Mouse (Mus musculus): ENCODE data around the gene Susd4.

Gene Susd4

GRCm38 (mm10) chr1:182763716-182764461 is at the start of gene Susd4:
Susd4 (plus strand) TSS chr1:182763860.
- DNase-seq (ENCODE audit: low spot score) = peak; percentile 38

- DNase-seq (ENCODE audit: low spot score) = no peak
Observed at GRCm38 (mm10) chr1:182714236-182714935, 49.3 kb upstream of the Susd4 start.

GRCm38 (mm10) chr1:182727541-182727940 is 36.1 kb upstream of the Susd4 start:
- no peak for DNase-seq (ENCODE audit: low spot score)

- DNase-seq (ENCODE audit: low spot score) = no peak
Observed at GRCm38 (mm10) chr1:182729002-182729401, 34.7 kb upstream of the Susd4 start.

DNA sequence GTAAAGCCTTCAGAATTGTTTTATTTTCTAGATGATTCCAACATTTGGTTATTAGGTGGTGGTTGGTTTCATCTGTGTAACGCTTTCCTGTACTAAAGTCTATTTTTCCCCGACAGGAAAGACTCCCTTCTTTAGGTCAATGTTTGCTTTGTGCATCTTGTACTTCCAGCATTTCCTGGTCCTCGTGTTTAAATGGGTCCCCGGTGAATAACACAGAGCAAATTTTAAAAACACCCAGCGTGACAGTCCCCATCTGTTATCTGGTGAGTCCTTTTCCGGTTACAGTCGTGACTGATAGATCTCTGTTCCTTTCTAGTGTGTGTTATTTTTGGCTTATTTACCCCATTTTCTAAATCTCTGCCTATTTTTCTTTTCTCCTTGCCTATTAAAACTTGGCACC is 31.0 kb upstream of the Susd4 start:
- DNase-seq (ENCODE audit: low spot score) = no peak

GRCm38 (mm10) chr1:182735891-182736290 is 27.8 kb upstream of the Susd4 start:
- no peak for DNase-seq (ENCODE audit: low spot score)

DNA sequence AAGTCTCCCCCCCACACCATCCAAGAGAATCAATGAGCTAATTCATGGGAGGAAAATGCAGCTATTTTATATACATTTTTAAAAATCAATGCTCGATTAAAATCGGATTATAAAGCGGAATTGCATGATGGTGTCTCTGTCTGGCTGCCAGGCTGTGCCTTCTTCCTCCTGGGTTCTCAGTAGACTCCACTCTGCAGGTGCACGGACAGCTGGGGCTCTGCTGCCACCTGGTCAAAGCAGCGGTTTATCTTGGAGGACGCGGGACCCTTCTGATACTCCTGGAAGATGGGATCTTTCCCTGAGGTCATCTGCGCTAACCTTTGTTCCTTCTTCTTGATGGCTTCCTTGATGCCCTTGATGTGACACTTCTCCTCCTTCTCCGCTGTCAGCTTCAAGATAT is 16.6 kb upstream of the Susd4 start:
- DNase-seq (ENCODE audit: low spot score) = no peak

GRCm38 (mm10) chr1:182747834-182748233 is 15.8 kb upstream of the Susd4 start:
- no peak for DNase-seq (ENCODE audit: low spot score)

DNA sequence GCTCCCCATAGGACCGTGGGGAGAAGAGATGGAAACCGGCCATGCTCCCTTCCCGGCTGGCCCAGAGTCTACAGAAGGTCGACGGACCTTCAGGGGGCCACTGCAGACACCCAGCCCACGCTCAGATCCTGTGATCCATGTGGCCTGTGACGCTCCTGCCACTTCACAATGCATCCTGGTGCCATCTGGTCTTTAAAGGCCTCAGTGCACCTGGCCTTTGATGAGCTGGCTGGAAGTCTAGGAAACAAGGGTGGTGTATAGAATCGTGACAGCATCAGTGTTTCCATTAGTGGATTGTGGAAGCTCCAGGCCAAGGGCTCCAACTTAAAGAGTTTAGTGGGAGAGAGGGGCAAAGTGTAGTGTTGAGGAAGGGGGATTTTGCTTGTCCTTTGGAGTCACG is 14.6 kb upstream of the Susd4 start, which contains the start of gene Ccdc185:
Ccdc185 (minus strand) TSS at position 101 of the 400 bp plus-strand sequence.
- DNase-seq (ENCODE audit: low spot score) = no peak

DNA sequence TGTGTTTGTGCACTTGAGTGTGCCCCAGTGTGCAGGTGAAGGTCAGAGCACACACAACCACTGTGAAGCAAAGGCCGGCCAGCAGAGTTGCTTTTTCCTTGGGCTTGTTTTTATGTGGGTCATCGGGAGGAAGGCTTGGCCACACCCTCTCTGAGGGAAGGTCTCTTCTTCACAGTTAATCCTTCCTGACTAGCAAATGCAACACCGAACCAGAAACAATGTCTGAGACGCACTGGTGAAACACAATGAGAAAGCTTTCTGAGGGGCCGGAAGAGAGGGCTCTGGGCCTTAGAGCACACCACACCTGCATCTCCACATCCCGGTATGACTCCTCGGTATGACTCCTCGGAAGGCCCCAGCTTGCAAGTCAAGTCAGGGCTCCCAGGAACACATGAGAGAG is 12.4 kb upstream of the Susd4 start:
- no peak for DNase-seq (ENCODE audit: low spot score)

GRCm38 (mm10) chr1:182753694-182754093 is 10.0 kb upstream of the Susd4 start:
- DNase-seq (ENCODE audit: low spot score) = no peak

- no peak for DNase-seq (ENCODE audit: low spot score)
Observed at GRCm38 (mm10) chr1:182754865-182755264, 8.8 kb upstream of the Susd4 start.

GRCm38 (mm10) chr1:182758783-182759182 is 4.9 kb upstream of the Susd4 start:
- DNase-seq (ENCODE audit: low spot score) = no peak

GRCm38 (mm10) chr1:182763191-182763715 is 407 bp upstream of the Susd4 start:
- no peak for DNase-seq (ENCODE audit: low spot score)

- no peak for DNase-seq (ENCODE audit: low spot score)
Observed at GRCm38 (mm10) chr1:182764541-182765281, 1.1 kb downstream of the Susd4 start.

DNA sequence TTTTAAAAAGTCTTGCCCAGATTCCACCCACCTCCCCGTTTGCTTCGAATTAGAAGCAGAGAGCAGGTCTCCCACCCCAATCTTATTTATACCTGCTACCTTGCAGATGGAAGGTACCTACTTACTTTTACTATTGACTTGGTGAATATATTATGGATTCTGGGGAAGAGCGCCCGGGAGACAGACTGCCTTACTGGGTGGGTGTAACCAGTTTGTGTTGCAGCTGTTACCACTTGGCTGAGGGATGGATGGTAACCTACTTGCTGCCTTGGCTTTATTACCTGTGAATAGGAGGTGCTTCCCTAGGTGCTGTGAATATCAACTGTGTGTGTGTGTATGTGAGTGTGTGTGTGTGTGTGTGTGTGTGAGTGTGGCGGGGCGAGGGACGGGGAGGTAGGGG is 11.9 kb downstream of the Susd4 start:
- no peak for DNase-seq (ENCODE audit: low spot score)

GRCm38 (mm10) chr1:182776749-182777410 is 13.2 kb downstream of the Susd4 start:
- no peak for DNase-seq (ENCODE audit: low spot score)

DNA sequence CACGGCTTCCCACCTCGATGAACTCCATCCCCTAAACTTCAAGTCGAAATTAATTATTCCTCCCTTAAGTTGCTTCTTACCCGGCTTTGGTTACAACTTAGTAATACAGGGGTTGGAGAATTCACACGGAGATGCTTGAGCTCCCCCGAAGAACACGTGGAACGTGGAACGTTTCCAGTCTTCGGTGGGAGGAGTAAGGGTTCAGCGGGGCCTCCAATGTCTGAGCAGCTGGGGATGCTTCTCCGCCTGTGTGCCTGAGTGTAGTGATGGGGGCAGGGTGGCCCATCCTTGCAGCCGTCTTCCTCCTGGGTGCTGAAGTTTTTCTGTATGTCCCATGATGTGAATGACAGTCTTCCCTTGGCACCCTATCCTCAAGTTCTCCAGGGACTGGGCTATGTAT is 14.6 kb downstream of the Susd4 start:
- DNase-seq (ENCODE audit: low spot score) = no peak

- no peak for DNase-seq (ENCODE audit: low spot score)
Observed at GRCm38 (mm10) chr1:182779024-182779520, 15.4 kb downstream of the Susd4 start.

DNA sequence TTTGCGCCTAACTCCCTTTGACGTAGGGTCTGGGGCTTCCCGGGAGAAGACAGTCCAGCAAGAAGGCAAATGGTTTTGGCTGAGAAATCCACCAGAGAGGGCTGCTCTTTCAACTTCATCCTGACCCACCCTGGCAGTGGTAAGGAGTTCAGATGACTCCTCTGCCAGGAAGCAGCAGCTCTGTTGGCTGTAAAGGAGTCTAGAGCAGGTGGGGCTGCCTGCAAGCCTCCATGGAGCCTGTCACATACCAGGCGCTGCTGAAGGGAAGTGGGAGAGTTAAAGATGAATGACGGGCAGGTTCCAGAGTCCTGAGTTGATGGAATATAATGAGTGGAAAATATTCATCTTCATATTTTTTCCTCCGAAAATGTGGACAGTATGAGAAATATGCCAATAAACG is 20.1 kb downstream of the Susd4 start:
- DNase-seq (ENCODE audit: low spot score) = no peak

DNA sequence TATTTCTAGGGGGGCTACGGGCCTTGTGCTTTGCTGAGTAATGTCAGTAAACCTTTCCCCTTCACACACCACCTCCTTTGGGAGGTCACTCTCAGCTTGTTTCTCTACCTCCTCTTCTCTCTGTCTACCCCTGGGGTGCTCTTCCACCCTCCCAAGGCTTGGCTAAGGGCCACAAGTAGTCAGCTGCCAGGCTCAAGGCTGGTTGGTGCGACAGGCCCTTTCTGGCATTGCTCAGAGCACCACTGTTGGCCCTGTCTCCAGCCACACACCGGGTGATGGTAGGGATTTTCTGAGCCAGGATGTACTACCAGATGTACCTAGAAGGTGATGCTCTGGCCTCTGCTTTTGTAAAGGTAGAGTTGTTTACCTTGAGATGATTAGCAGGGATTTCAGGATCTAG is 21.1 kb downstream of the Susd4 start:
- DNase-seq (ENCODE audit: low spot score) = no peak

DNA sequence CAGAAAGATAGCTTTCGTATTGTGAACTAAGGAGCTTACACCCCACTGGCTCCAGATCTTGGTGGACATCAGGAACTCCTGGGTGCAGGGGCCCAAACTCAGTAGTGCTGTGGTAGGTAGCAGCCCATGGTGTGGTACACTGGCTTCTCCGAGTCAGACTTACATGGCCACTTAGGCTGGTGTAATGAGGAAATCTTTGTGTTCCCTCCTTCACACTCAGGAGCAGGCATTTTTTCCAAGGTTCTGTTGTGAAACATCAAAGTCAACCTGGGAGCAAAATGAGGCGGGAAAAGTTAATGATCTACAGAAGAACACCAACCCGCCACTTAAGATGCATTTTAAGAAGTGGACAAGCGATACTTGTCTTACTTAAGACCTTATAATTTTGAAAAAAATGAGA is 21.8 kb downstream of the Susd4 start:
- no peak for DNase-seq (ENCODE audit: low spot score)
